Mouse (Mus musculus) CH12.LX (cell line): ENCODE data around the gene Kpna7. TPM values are rescaled to one million over a fixed set of nuclear protein-coding genes. Genes with fewer than 3 reads are reported as not detected.
"Not testable (repeated sequence)": the region's sequence is repeated elsewhere in the genome, so short reads cannot be mapped to it uniquely, and the experiment has no call there.

Source experiments
- DNase-seq: peaks from one replicate; pipeline ENCODE4 v3.0.0-alpha.2; 2013; ENCODE audit errors: extremely low read depth
- H3K27ac ChIP-seq: 2 replicates; pipeline ENCODE4 v1.5.1; 2012; ENCODE audit warnings: low read depth, mild to moderate bottlenecking, control low read depth, moderate library complexity; ENCODE audit not compliant: insufficient read depth
- H3K27me3 ChIP-seq: replicated peaks from 2 replicates; pipeline ENCODE3; 2012; ENCODE audit warnings: inconsistent platforms
- H3K36me3 ChIP-seq, 2 experiments: replicated peaks in 1 of 2; 2 replicates each; pipeline versions ENCODE3 to v1.6.1; 2012; ENCODE audit warnings: inconsistent platforms in 1 of 2, low read length in 1 of 2, mild to moderate bottlenecking in 1 of 2, mixed read lengths in 1 of 2, moderate library complexity in 1 of 2; ENCODE audit not compliant: control insufficient read depth in 1 of 2, insufficient read depth in 1 of 2
- H3K4me1 ChIP-seq, 2 experiments: 2 replicates each; pipeline ENCODE4 v1.6.1; 2012; ENCODE audit warnings: inconsistent platforms in 1 of 2, moderate library complexity in 1 of 2; ENCODE audit not compliant: insufficient read depth in 2 of 2, control insufficient read depth in 1 of 2
- H3K4me2 ChIP-seq: 2 replicates; pipeline ENCODE4 v1.6.1; 2012; ENCODE audit warnings: low read depth, mild to moderate bottlenecking, control low read depth; ENCODE audit not compliant: poor library complexity, insufficient read depth, severe bottlenecking
- H3K4me3 ChIP-seq, 3 experiments: fragments of 150-350 bp in 1 of 3; sonication (generic) in 1 of 3; replicated peaks in 1 of 3; 2 replicates each; pipeline versions ENCODE3 to v1.5.1; 2011 to 2012; ENCODE audit warnings: low read depth in 2 of 3, low read length in 2 of 3, mild to moderate bottlenecking in 2 of 3, moderate library complexity in 2 of 3, control low read depth in 1 of 3, improper control_type of control experiment in 1 of 3, inconsistent platforms in 1 of 3, mixed read lengths in 1 of 3; ENCODE audit not compliant: poor library complexity in 1 of 3
- H3K79me2 ChIP-seq: replicated peaks from 2 replicates; pipeline ENCODE4 v1.6.1; 2012; ENCODE audit warnings: mild to moderate bottlenecking, moderate library complexity; ENCODE audit not compliant: control insufficient read depth, poor library complexity, insufficient read depth, severe bottlenecking; ENCODE audit errors: extremely low read depth
- H3K9ac ChIP-seq: 2 replicates; pipeline ENCODE4 v1.6.1; 2012; ENCODE audit warnings: low read depth, mild to moderate bottlenecking, control low read depth, moderate library complexity; ENCODE audit not compliant: insufficient read depth
- H3K9me3 ChIP-seq: replicated peaks from 2 replicates; pipeline ENCODE3; 2012; ENCODE audit warnings: low read length, inconsistent platforms, mixed read lengths
- CTCF ChIP-seq, 2 experiments: IDR thresholded peaks in 1 of 2; conservative IDR thresholded peaks in 1 of 2; 2 replicates each; pipeline ENCODE4 v1.5.1; 2011 to 2012; ENCODE audit warnings: low read depth in 2 of 2, low read length in 2 of 2, improper control_type of control experiment in 1 of 2, inconsistent platforms in 1 of 2, mild to moderate bottlenecking in 1 of 2, moderate library complexity in 1 of 2
- JUN ChIP-seq: IDR thresholded peaks from 2 replicates; pipeline ENCODE4 v1.6.1; 2011; ENCODE audit warnings: low read depth, mild to moderate bottlenecking, low read length, improper control_type of control experiment, moderate library complexity; ENCODE audit not compliant: insufficient read depth
- MAFK ChIP-seq: IDR thresholded peaks from 2 replicates; pipeline ENCODE4 v1.6.1; 2011; ENCODE audit warnings: low read length, improper control_type of control experiment; ENCODE audit not compliant: insufficient replicate concordance
- MAX ChIP-seq: IDR thresholded peaks from 2 replicates; pipeline ENCODE4 v1.6.1; 2011; ENCODE audit warnings: low read length, improper control_type of control experiment
- MAZ ChIP-seq: IDR thresholded peaks from 2 replicates; pipeline ENCODE4 v1.6.1; 2012; ENCODE audit warnings: low read depth, mild to moderate bottlenecking, inconsistent platforms, low read length, improper control_type of control experiment, moderate library complexity
- MYC ChIP-seq: IDR thresholded peaks from 2 replicates; pipeline ENCODE4 v1.6.1; 2011; ENCODE audit warnings: low read depth, mild to moderate bottlenecking, improper control_type of control experiment, low read length
- POLR2A ChIP-seq: IDR thresholded peaks from 2 replicates; pipeline ENCODE4 v1.6.1; 2011; ENCODE audit warnings: low read depth, mild to moderate bottlenecking, improper control_type of control experiment, low read length
- RAD21 ChIP-seq: IDR thresholded peaks from 2 replicates; pipeline ENCODE4 v1.6.1; 2011; ENCODE audit warnings: low read depth, mild to moderate bottlenecking, low read length, improper control_type of control experiment, moderate library complexity
- SIN3A ChIP-seq: IDR thresholded peaks from 2 replicates; pipeline ENCODE4 v1.6.1; 2012; ENCODE audit warnings: low read length, improper control_type of control experiment, inconsistent platforms
- USF1 ChIP-seq: IDR thresholded peaks from 2 replicates; pipeline ENCODE4 v1.6.1; 2014; ENCODE audit warnings: low read depth, mild to moderate bottlenecking, inconsistent platforms, low read length, improper control_type of control experiment
- ZC3H11A ChIP-seq: IDR thresholded peaks from 2 replicates; pipeline ENCODE4 v1.6.1; 2012; ENCODE audit warnings: low read depth, mild to moderate bottlenecking, inconsistent platforms, low read length, improper control_type of control experiment
- ZNF384 ChIP-seq: IDR thresholded peaks from 2 replicates; pipeline ENCODE4 v1.6.1; 2012; ENCODE audit warnings: low read depth, low read length, improper control_type of control experiment, inconsistent platforms
- dilution Hi-C: fragments of 300-500 bp; cut with MboI; formaldehyde crosslinking; loops from 2 replicates; pipeline ENCODE4 v1.14.3; 2020; ENCODE audit warnings: low sequenced_read_pairs; ENCODE audit not compliant: extremely low pct_unique_long_range_greater_than_20kb, extremely low pct_ligation_motif_present
- in situ Hi-C: fragments of 300-500 bp; cut with MboI; formaldehyde crosslinking; loops from 3 replicates; pipeline ENCODE4 v1.14.3; 2019; ENCODE audit warnings: low sequenced_read_pairs, low pct_ligation_motif_present, low pct_unique_long_range_greater_than_20kb, mixed read lengths
- polyA plus RNA-seq: library from polyadenylated mRNA; unstranded; fragments of >175 nt; gene quantifications from 2 replicates; pipeline ENCODE4 v1.2.1, GENCODE M21; 2012; ENCODE audit warnings: low read depth; ENCODE audit not compliant: insufficient read length
- total RNA-seq, 2 experiments: library from RNA; depleted of rRNA; stranded (reverse); fragments of 300-350 nt in 1 of 2; fragments of >200 nt in 1 of 2; gene quantifications; 2 replicates each; pipeline ENCODE4 v1.2.3; 2012 to 2014

The Kpna7 gene
- total and polyA plus RNA-seq, 3 experiments, result 0.26 TPM; not detected in 2

- Histone ChIP-seq H3K9ac (no peak overlapping the region), H3K4me1 (peaks cover 0 to 12% of the 10 kb centered on the region in 2 experiments; a peak in 2 of 4 replicates), H3K27ac (no peak overlapping the region), H3K27me3 (no peaks in the 10 kb centered on the region), H3K9me3 (no peaks in the 10 kb centered on the region), H3K79me2 (no peaks in the 10 kb centered on the region), H3K4me3 (no peak overlapping the region), H3K4me2 (no peak overlapping the region), H3K36me3 (no peaks in the 10 kb centered on the region)
- DNase-seq, result no peak
- dilution Hi-C loops (no loop called here), in situ Hi-C loops (no loop called here)
- TF ChIP-seq USF1 (no peak), CTCF (conservative IDR thresholded peaks at IDR 0.05 in 1 of 2, IDR thresholded peaks at IDR 0.05 in 1 of 2; ENCODE audit: low read depth in 2 of 2, low read length in 2 of 2) (peak in 1 of 2 experiments; percentile 25; a peak in 1 of 4 replicates)
Observed at GRCm38 (mm10) chr5:145058722-145059121, 25.1 kb downstream of the Kpna7 start.

GRCm38 (mm10) chr5:145057907-145058306 is 25.9 kb downstream of the Kpna7 start:
- Histone ChIP-seq H3K4me1 (peaks cover 0 to 12% of the 10 kb centered on the region in 2 experiments; a peak in 2 of 4 replicates), H3K79me2 (no peaks in the 10 kb centered on the region), H3K27me3 (no peaks in the 10 kb centered on the region), H3K36me3 (no peaks in the 10 kb centered on the region), H3K4me3 (no peak overlapping the region), H3K27ac (no peak overlapping the region), H3K9me3 (no peaks in the 10 kb centered on the region), H3K4me2 (no peak overlapping the region), H3K9ac (no peak overlapping the region)
- TF ChIP-seq JUN (no peak), MAZ (no peak), ZNF384 (no peak), MAFK (no peak), RAD21 (no peak), MYC (no peak), MAX (no peak), POLR2A (no peak), ZC3H11A (no peak), SIN3A (no peak)
- dilution Hi-C loops (no loop called here), in situ Hi-C loops (no loop called here)
- DNase-seq, result no peak

- H3K4me2 ChIP-seq, in situ Hi-C loops, H3K27ac ChIP-seq, dilution Hi-C loops, H3K4me3 ChIP-seq, H3K9ac ChIP-seq, H3K9me3 ChIP-seq, H3K36me3 ChIP-seq, DNase-seq, H3K79me2 ChIP-seq, H3K27me3 ChIP-seq: not testable (repeated sequence)
- H3K4me1 ChIP-seq, result peaks cover 0 to 12% of the 10 kb centered on the region in 2 experiments; a peak in 2 of 4 replicates
Observed at GRCm38 (mm10) chr5:145054187-145054586, 29.6 kb downstream of the Kpna7 start.

GRCm38 (mm10) chr5:145042690-145043089 is 41.1 kb downstream of the Kpna7 start, which contains the start of gene 1700018F24Rik:
Gene 1700018F24Rik (plus strand): TSS chr5:145042990.
- H3K79me2 ChIP-seq, H3K27me3 ChIP-seq, H3K27ac ChIP-seq, H3K4me1 ChIP-seq, H3K4me2 ChIP-seq, DNase-seq, H3K4me3 ChIP-seq, H3K9me3 ChIP-seq, in situ Hi-C loops, H3K9ac ChIP-seq, H3K36me3 ChIP-seq, dilution Hi-C loops: not testable (repeated sequence)
